Mouse (Mus musculus): ENCODE results near the gene Rapgef5. TPM values are rescaled to one million over a fixed set of nuclear protein-coding genes. Genes with fewer than 3 reads are reported as not detected.

The Rapgef5 gene
- total and polyA plus RNA-seq, 3 experiments, result not detected

- Histone ChIP-seq H3K9me3 (replicated peaks; ENCODE audit: insufficient read depth, low read length) (no peaks in the 10 kb centered on the region), H3K79me2 (ENCODE audit: control insufficient read depth, insufficient read depth, low read length, poor library complexity) (no peaks in the 10 kb centered on the region), H3K4me3 (ENCODE audit: control insufficient read depth in 1 of 2, insufficient read depth in 1 of 2, low read depth in 2 of 2, low read length in 2 of 2) (no peak overlapping the region), H3K9ac (ENCODE audit: control insufficient read depth, low read depth, low read length, poor library complexity, severe bottlenecking) (no peak overlapping the region), H3K27ac (ENCODE audit: control insufficient read depth, low read depth, low read length) (no peak overlapping the region), H3K27me3 (ENCODE audit: control insufficient read depth in 1 of 2, insufficient read depth in 2 of 2, low read length in 2 of 2) (no peaks in the 10 kb centered on the region), H3K36me3 (ENCODE audit: control insufficient read depth in 1 of 2, insufficient read depth in 2 of 2, low read length in 2 of 2) (no peaks in the 10 kb centered on the region), H3K4me1 (ENCODE audit: control insufficient read depth in 1 of 2, insufficient read depth in 2 of 2, low read length in 2 of 2) (no peaks in the 10 kb centered on the region)
- DNase-seq (ENCODE audit: low read depth, low spot score), result no peak
- TF ChIP-seq JUND (IDR thresholded peaks at IDR 0.05; ENCODE audit: low read depth, low read length), result no peak
Measured at GRCm38 (mm10) chr12:117737332-117738031, 221.2 kb downstream of the Rapgef5 start.

DNA sequence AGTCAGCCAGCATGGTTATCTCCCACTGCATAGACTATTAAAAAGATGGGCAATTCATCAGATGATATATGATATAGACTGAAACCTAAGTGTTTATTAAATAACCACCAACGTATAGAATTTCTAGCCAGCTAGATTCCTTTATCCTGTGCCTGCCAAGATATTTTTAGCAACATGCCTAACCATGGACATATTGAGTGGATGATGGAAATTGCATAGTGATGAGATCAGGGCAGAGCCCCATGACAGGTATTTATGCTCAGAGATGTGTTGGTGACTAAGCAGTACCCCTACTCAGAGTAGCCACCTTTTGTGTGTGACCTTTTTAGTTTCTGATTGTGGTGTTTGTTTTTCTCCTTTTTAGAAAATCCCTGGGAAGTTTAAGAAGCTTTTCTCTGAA is 226.2 kb downstream of the Rapgef5 start:
- no peaks in the 10 kb centered on the region for H3K79me2 ChIP-seq (ENCODE audit: control insufficient read depth, insufficient read depth, low read length, poor library complexity)
- no peak overlapping the region for H3K27ac ChIP-seq (ENCODE audit: control insufficient read depth, low read depth, low read length)
- no peaks in the 10 kb centered on the region for H3K27me3 ChIP-seq (ENCODE audit: control insufficient read depth in 1 of 2, insufficient read depth in 2 of 2, low read length in 2 of 2)
- TF ChIP-seq RCOR1 (IDR thresholded peaks at IDR 0.05; ENCODE audit: low read depth, low read length), result no peak
- TF ChIP-seq ZC3H11A (IDR thresholded peaks at IDR 0.05; ENCODE audit: low read depth, low read length), result no peak
- TF ChIP-seq USF2 (IDR thresholded peaks at IDR 0.05; ENCODE audit: borderline replicate concordance in 1 of 2, insufficient read depth in 1 of 2, low read depth in 1 of 2, low read length in 2 of 2), result no peak
- no peak for TF ChIP-seq KAT2A (conservative IDR thresholded peaks at IDR 0.05; ENCODE audit: low read depth, low read length)
- no peak for TF ChIP-seq CHD2 (IDR thresholded peaks at IDR 0.05; ENCODE audit: low read length)
- TF ChIP-seq POLR2AphosphoS2 (IDR thresholded peaks at IDR 0.05; ENCODE audit: low read length), result no peak
- TF ChIP-seq MAZ (IDR thresholded peaks at IDR 0.05; ENCODE audit: low read depth, low read length), result no peak
- TF ChIP-seq MYC (IDR thresholded peaks at IDR 0.05; ENCODE audit: low read depth, low read length), result no peak
- TF ChIP-seq ZKSCAN1 (IDR thresholded peaks at IDR 0.05; ENCODE audit: low read depth, low read length), result no peak
- no peak for TF ChIP-seq TAL1 (IDR thresholded peaks at IDR 0.05; ENCODE audit: low read length)
- no peak for TF ChIP-seq MAFK (IDR thresholded peaks at IDR 0.05; ENCODE audit: borderline replicate concordance, low read depth, low read length)
- TF ChIP-seq UBTF (IDR thresholded peaks at IDR 0.05; ENCODE audit: borderline replicate concordance, insufficient read depth, low read depth, low read length), result no peak
- H3K4me3 ChIP-seq (ENCODE audit: control insufficient read depth in 1 of 2, insufficient read depth in 1 of 2, low read depth in 2 of 2, low read length in 2 of 2), result no peak overlapping the region
- DNase-seq (ENCODE audit: low read depth, low spot score), result no peak
- H3K36me3 ChIP-seq (ENCODE audit: control insufficient read depth in 1 of 2, insufficient read depth in 2 of 2, low read length in 2 of 2), result no peaks in the 10 kb centered on the region
- H3K9ac ChIP-seq (ENCODE audit: control insufficient read depth, low read depth, low read length, poor library complexity, severe bottlenecking), result no peak overlapping the region
- no peaks in the 10 kb centered on the region for H3K4me1 ChIP-seq (ENCODE audit: control insufficient read depth in 1 of 2, insufficient read depth in 2 of 2, low read length in 2 of 2)
- H3K9me3 ChIP-seq (replicated peaks; ENCODE audit: insufficient read depth, low read length), result no peaks in the 10 kb centered on the region

Data from MEL (cell line).